Mouse (Mus musculus): ENCODE data around the gene BC080695. TPM values are rescaled to one million over a fixed set of nuclear protein-coding genes. Genes with fewer than 3 reads are reported as not detected.
"Not testable (repeated sequence)": the region's sequence is repeated elsewhere in the genome, so short reads cannot be mapped to it uniquely, and the experiment has no call there.

BC080695 gene
- polyA plus RNA-seq (2014; fragmentation: Nextera tagmentation; extraction: Ambion mirVana): not detected in 2 replicates

- H3K4me2 ChIP-seq (ENCODE audit: low read length); H3K4me3 ChIP-seq (ENCODE audit: low read depth, low read length); H3K9me3 ChIP-seq (ENCODE audit: control insufficient read depth, low read length); H3K36me3 ChIP-seq (ENCODE audit: control insufficient read depth, insufficient read depth, low read length); H3K9ac ChIP-seq (ENCODE audit: low read length); DNase-seq (ENCODE audit: low spot score); H3K27ac ChIP-seq (ENCODE audit: low read depth); H3K4me1 ChIP-seq (replicated peaks; ENCODE audit: control insufficient read depth, insufficient read depth, low read length); H3K27me3 ChIP-seq (replicated peaks; ENCODE audit: control insufficient read depth, insufficient read depth, low read length); ATAC-seq (replicated peaks; ENCODE audit: low FRiP score, low TSS enrichment, low read depth): not testable (repeated sequence)
- no CpG with 5 or more reads among the region's 3 CpGs for WGBS
Observed at GRCm38 (mm10) chr4:143551400-143551799, at the start of gene BC080695, which contains the start of gene Gm13057. TSS of gene BC080695 (plus strand) at chr4:143551700. TSS of gene Gm13057 (plus strand) at chr4:143551709.

- no peaks in the 10 kb centered on the region for H3K9me3 ChIP-seq (ENCODE audit: control insufficient read depth, low read length)
- no peak within 1 kb of the TSS for H3K9ac ChIP-seq (ENCODE audit: low read length)
- H3K4me2 ChIP-seq (ENCODE audit: low read length): no peak within 1 kb of the TSS
- H3K4me1 ChIP-seq (replicated peaks; ENCODE audit: control insufficient read depth, insufficient read depth, low read length): no peaks in the 10 kb centered on the region
- no peaks in the 10 kb centered on the region for H3K36me3 ChIP-seq (ENCODE audit: control insufficient read depth, insufficient read depth, low read length)
- H3K4me3 ChIP-seq (ENCODE audit: low read depth, low read length): no peak within 1 kb of the TSS
- H3K27me3 ChIP-seq (replicated peaks; ENCODE audit: control insufficient read depth, insufficient read depth, low read length): no peaks in the 10 kb centered on the region
- 88% methylated on average over 3 of the region's 3 CpGs for WGBS
- no peak for ATAC-seq (replicated peaks; ENCODE audit: low FRiP score, low TSS enrichment, low read depth)
- H3K27ac ChIP-seq (ENCODE audit: low read depth): no peak within 1 kb of the TSS
- no peak for DNase-seq (ENCODE audit: low spot score)
Observed at GRCm38 (mm10) chr4:143511043-143511442, 40.5 kb upstream of the BC080695 start, which contains the start of gene Gm13043. TSS of gene Gm13043 (plus strand) at chr4:143511343.

- not testable (repeated sequence) for H3K4me3 ChIP-seq (ENCODE audit: low read depth, low read length); H3K27me3 ChIP-seq (replicated peaks; ENCODE audit: control insufficient read depth, insufficient read depth, low read length); H3K9ac ChIP-seq (ENCODE audit: low read length); DNase-seq (ENCODE audit: low spot score); ATAC-seq (replicated peaks; ENCODE audit: low FRiP score, low TSS enrichment, low read depth); H3K27ac ChIP-seq (ENCODE audit: low read depth); H3K4me1 ChIP-seq (replicated peaks; ENCODE audit: control insufficient read depth, insufficient read depth, low read length); H3K36me3 ChIP-seq (ENCODE audit: control insufficient read depth, insufficient read depth, low read length); H3K4me2 ChIP-seq (ENCODE audit: low read length); H3K9me3 ChIP-seq (ENCODE audit: control insufficient read depth, low read length)
- WGBS: no CpG with 5 or more reads among the region's 3 CpGs
Observed at GRCm38 (mm10) chr4:143535654-143536053, 15.8 kb upstream of the BC080695 start, which contains the start of gene Gm13040. TSS of gene Gm13040 (plus strand) at chr4:143535954.

GRCm38 (mm10) chr4:143611927-143612326 is 60.4 kb downstream of the BC080695 start:
- ATAC-seq (replicated peaks; ENCODE audit: low FRiP score, low TSS enrichment, low read depth); H3K9me3 ChIP-seq (ENCODE audit: control insufficient read depth, low read length); H3K27ac ChIP-seq (ENCODE audit: low read depth); DNase-seq (ENCODE audit: low spot score); H3K27me3 ChIP-seq (replicated peaks; ENCODE audit: control insufficient read depth, insufficient read depth, low read length); H3K4me1 ChIP-seq (replicated peaks; ENCODE audit: control insufficient read depth, insufficient read depth, low read length); H3K9ac ChIP-seq (ENCODE audit: low read length); H3K4me2 ChIP-seq (ENCODE audit: low read length); H3K36me3 ChIP-seq (ENCODE audit: control insufficient read depth, insufficient read depth, low read length); H3K4me3 ChIP-seq (ENCODE audit: low read depth, low read length): not testable (repeated sequence)
- WGBS: 86% methylated on average over 9 of the region's 9 CpGs

GRCm38 (mm10) chr4:143614703-143615102 is 63.2 kb downstream of the BC080695 start, which contains the start of gene Gm13083:
TSS of gene Gm13083 (plus strand) at chr4:143615003.
- H3K36me3 ChIP-seq (ENCODE audit: control insufficient read depth, insufficient read depth, low read length); H3K9ac ChIP-seq (ENCODE audit: low read length); H3K9me3 ChIP-seq (ENCODE audit: control insufficient read depth, low read length); H3K4me2 ChIP-seq (ENCODE audit: low read length); H3K27me3 ChIP-seq (replicated peaks; ENCODE audit: control insufficient read depth, insufficient read depth, low read length); DNase-seq (ENCODE audit: low spot score); H3K4me3 ChIP-seq (ENCODE audit: low read depth, low read length); ATAC-seq (replicated peaks; ENCODE audit: low FRiP score, low TSS enrichment, low read depth); H3K4me1 ChIP-seq (replicated peaks; ENCODE audit: control insufficient read depth, insufficient read depth, low read length); H3K27ac ChIP-seq (ENCODE audit: low read depth): not testable (repeated sequence)

GRCm38 (mm10) chr4:143618101-143618500 is 66.6 kb downstream of the BC080695 start:
- not testable (repeated sequence) for H3K9ac ChIP-seq (ENCODE audit: low read length); H3K9me3 ChIP-seq (ENCODE audit: control insufficient read depth, low read length); H3K4me3 ChIP-seq (ENCODE audit: low read depth, low read length); H3K4me1 ChIP-seq (replicated peaks; ENCODE audit: control insufficient read depth, insufficient read depth, low read length); ATAC-seq (replicated peaks; ENCODE audit: low FRiP score, low TSS enrichment, low read depth); H3K27me3 ChIP-seq (replicated peaks; ENCODE audit: control insufficient read depth, insufficient read depth, low read length); H3K4me2 ChIP-seq (ENCODE audit: low read length); H3K27ac ChIP-seq (ENCODE audit: low read depth); DNase-seq (ENCODE audit: low spot score); H3K36me3 ChIP-seq (ENCODE audit: control insufficient read depth, insufficient read depth, low read length)
- WGBS: 83% methylated on average over 4 of the region's 4 CpGs

Other genes starting within 250 kb of the BC080695 start
- gene Lrrc38, start 201.9 kb upstream of the BC080695 start, polyA plus RNA-seq (2014; fragmentation: Nextera tagmentation; extraction: Ambion mirVana): 0.18 TPM in 1 of 2 replicates, not detected in the other
- not detected in 2 replicates for gene Pramel1, start 157.3 kb upstream of the BC080695 start, polyA plus RNA-seq (2014; fragmentation: Nextera tagmentation; extraction: Ambion mirVana)
- 15.0 and 16.3 TPM in 2 replicates for gene Pramef8, start 139.3 kb upstream of the BC080695 start, polyA plus RNA-seq (2014; fragmentation: Nextera tagmentation; extraction: Ambion mirVana)
- gene Oog4, start 101.4 kb upstream of the BC080695 start, polyA plus RNA-seq (2014; fragmentation: Nextera tagmentation; extraction: Ambion mirVana): not detected in 2 replicates
- gene Gm13043, start 40.4 kb upstream of the BC080695 start, polyA plus RNA-seq (2014; fragmentation: Nextera tagmentation; extraction: Ambion mirVana): not detected in 2 replicates
- not detected in 2 replicates for gene Gm13040, start 15.7 kb upstream of the BC080695 start, polyA plus RNA-seq (2014; fragmentation: Nextera tagmentation; extraction: Ambion mirVana)
- gene Gm13057, start within 50 bp of the BC080695 start, polyA plus RNA-seq (2014; fragmentation: Nextera tagmentation; extraction: Ambion mirVana): not detected in 2 replicates
- not detected in 2 replicates for gene Gm13083, start 63.3 kb downstream of the BC080695 start, polyA plus RNA-seq (2014; fragmentation: Nextera tagmentation; extraction: Ambion mirVana)
- gene Gm13088, start 105.5 kb downstream of the BC080695 start, polyA plus RNA-seq (2014; fragmentation: Nextera tagmentation; extraction: Ambion mirVana): not detected in 2 replicates
- gene Gm13089, start 151.0 kb downstream of the BC080695 start, polyA plus RNA-seq (2014; fragmentation: Nextera tagmentation; extraction: Ambion mirVana): not detected in 2 replicates
- gene Gm13078, start 167.8 kb downstream of the BC080695 start, polyA plus RNA-seq (2014; fragmentation: Nextera tagmentation; extraction: Ambion mirVana): not detected in 2 replicates
- not detected in 2 replicates for gene Gm13023, start 237.7 kb downstream of the BC080695 start, polyA plus RNA-seq (2014; fragmentation: Nextera tagmentation; extraction: Ambion mirVana)